Mouse (Mus musculus) testis, adult 2 months (tissue): Measurements from ENCODE around the gene Ifnlr1. TPM values are rescaled to one million over a fixed set of nuclear protein-coding genes. Genes with fewer than 3 reads are reported as not detected.

Experiments used
- H3K27ac ChIP-seq: fragments of 200-500 bp; 2 replicates; pipeline ENCODE4 v1.5.1; 2012; ENCODE audit warnings: low read depth, low read length; ENCODE audit not compliant: control insufficient read depth, insufficient read depth
- H3K27me3 ChIP-seq: fragments of 200-500 bp; 2 replicates; pipeline ENCODE4 v1.6.1; 2012; ENCODE audit warnings: mild to moderate bottlenecking, low read length, moderate library complexity; ENCODE audit not compliant: control insufficient read depth, insufficient read depth
- H3K36me3 ChIP-seq: fragments of 200-500 bp; 2 replicates; pipeline ENCODE4 v1.6.1; 2012; ENCODE audit warnings: mild to moderate bottlenecking, low read length; ENCODE audit not compliant: control insufficient read depth, insufficient read depth
- H3K4me1 ChIP-seq: fragments of 200-500 bp; 2 replicates; pipeline ENCODE4 v1.6.1; 2012; ENCODE audit warnings: low read length; ENCODE audit not compliant: control insufficient read depth, insufficient read depth
- H3K4me3 ChIP-seq: fragments of 200-500 bp; 2 replicates; pipeline ENCODE4 v1.5.1; 2012; ENCODE audit warnings: low read depth, mild to moderate bottlenecking, low read length, moderate library complexity, mixed read lengths; ENCODE audit not compliant: control insufficient read depth
- CTCF ChIP-seq: fragments of 200-500 bp; IDR thresholded peaks from 2 replicates; pipeline ENCODE4 v1.5.1; 2012; ENCODE audit warnings: low read depth, mild to moderate bottlenecking, inconsistent platforms, low read length, moderate library complexity; ENCODE audit not compliant: control insufficient read depth, insufficient read depth, insufficient replicate concordance
- POLR2A ChIP-seq: fragments of 200-500 bp; IDR thresholded peaks from 2 replicates; pipeline ENCODE4 v1.6.1; 2012; ENCODE audit warnings: low read depth, mild to moderate bottlenecking, inconsistent platforms, low read length, moderate library complexity; ENCODE audit not compliant: control insufficient read depth
- polyA plus RNA-seq: library from polyadenylated mRNA; depleted of rRNA; stranded (reverse); fragments of >200 nt; gene quantifications from 2 replicates; pipeline ENCODE4 v1.2.3, GENCODE M21; 2012

Gene Ifnlr1
- polyA plus RNA-seq, 1 experiment: 0.43 TPM

- H3K36me3 ChIP-seq: no peaks in the 10 kb centered on the region
- no peaks in the 10 kb centered on the region for H3K4me1 ChIP-seq
- TF ChIP-seq CTCF (no peak), POLR2A (no peak)
- H3K27ac ChIP-seq: no peak overlapping the region
- no peak overlapping the region for H3K4me3 ChIP-seq
- H3K27me3 ChIP-seq: no peaks in the 10 kb centered on the region
Observed at GRCm38 (mm10) chr4:135733901-135734300, 47.8 kb downstream of the Ifnlr1 start.

- TF ChIP-seq CTCF (no peak), POLR2A (no peak)
- H3K4me3 ChIP-seq: no peak overlapping the region
- no peak overlapping the region for H3K27ac ChIP-seq
- no peaks in the 10 kb centered on the region for H3K36me3 ChIP-seq
- H3K4me1 ChIP-seq: no peaks in the 10 kb centered on the region
- H3K27me3 ChIP-seq: no peaks in the 10 kb centered on the region
Observed at GRCm38 (mm10) chr4:135736903-135737302, 50.8 kb downstream of the Ifnlr1 start.

GRCm38 (mm10) chr4:135738237-135738636, 52.1 kb downstream of the Ifnlr1 start:
- Histone ChIP-seq H3K4me3 (no peak overlapping the region), H3K27me3 (no peaks in the 10 kb centered on the region), H3K27ac (no peak overlapping the region), H3K4me1 (no peaks in the 10 kb centered on the region), H3K36me3 (no peaks in the 10 kb centered on the region)
- TF ChIP-seq POLR2A (no peak), CTCF (no peak)

- TF ChIP-seq CTCF: no peak
- no peak for TF ChIP-seq POLR2A
- Histone ChIP-seq H3K4me3 (no peak overlapping the region), H3K27me3 (no peaks in the 10 kb centered on the region), H3K27ac (no peak overlapping the region), H3K4me1 (no peaks in the 10 kb centered on the region), H3K36me3 (no peaks in the 10 kb centered on the region)
Observed at GRCm38 (mm10) chr4:135739148-135739547, 53.1 kb downstream of the Ifnlr1 start.

GRCm38 (mm10) chr4:135739672-135740071, 53.6 kb downstream of the Ifnlr1 start:
- H3K4me3 ChIP-seq: no peak overlapping the region
- H3K36me3 ChIP-seq: no peaks in the 10 kb centered on the region
- H3K27me3 ChIP-seq: no peaks in the 10 kb centered on the region
- no peak overlapping the region for H3K27ac ChIP-seq
- H3K4me1 ChIP-seq: no peaks in the 10 kb centered on the region
- TF ChIP-seq POLR2A: no peak
- no peak for TF ChIP-seq CTCF

GRCm38 (mm10) chr4:135743520-135743919, 57.4 kb downstream of the Ifnlr1 start:
- Histone ChIP-seq H3K36me3 (no peaks in the 10 kb centered on the region), H3K4me1 (no peaks in the 10 kb centered on the region; the same call in 1 of the 2 replicates), H3K27ac (no peak overlapping the region), H3K27me3 (no peaks in the 10 kb centered on the region), H3K4me3 (no peak overlapping the region)
- no peak for TF ChIP-seq POLR2A
- no peak for TF ChIP-seq CTCF

- TF ChIP-seq CTCF (no peak), POLR2A (no peak)
- Histone ChIP-seq H3K4me3 (no peak overlapping the region), H3K27me3 (no peaks in the 10 kb centered on the region), H3K4me1 (no peaks in the 10 kb centered on the region; the same call in 1 of the 2 replicates), H3K36me3 (no peaks in the 10 kb centered on the region), H3K27ac (no peak overlapping the region)
Observed at GRCm38 (mm10) chr4:135744726-135745448, 58.8 kb downstream of the Ifnlr1 start.
